In genomic region chr14:55271158-55271557, GRCm38 (mm10) we compare ENCODE assay signal across 9 mouse cellular contexts. TPM values are rescaled to one million over a fixed set of nuclear protein-coding genes. Genes with fewer than 3 reads are reported as not detected.
DNase-seq lines count a peak whose midpoint lies in the region; ATAC-seq and TF ChIP-seq lines count a peak whose summit lies in the region.
"Had no signal": no experiment of that assay in that cellular context is flagged by ENCODE, and none has a peak within 500 bp of the region (broad histone marks: within the 10 kb centered on the region; RNA-seq: fewer than 3 reads in every experiment).

No protein-coding gene starts in this region.

- no peaks in the 10 kb centered on the region for H3K27me3 ChIP-seq in liver, adult 2 months (ENCODE audit: control insufficient read depth, insufficient read depth, low read length)
- H3K27me3 ChIP-seq in liver, embryonic 12.5 days (replicated peaks), result no peaks in the 10 kb centered on the region
- H3K27me3 ChIP-seq in liver, embryonic 14.5 days (ENCODE audit: control insufficient read depth, insufficient read depth, low read length), result no peaks in the 10 kb centered on the region
- no peaks in the 10 kb centered on the region for H3K27me3 ChIP-seq in small intestine, adult 2 months (ENCODE audit: control insufficient read depth, insufficient read depth, low read length)
- H3K27me3 ChIP-seq: embryonic facial prominence, embryonic 15.5 days had no signal

- no peaks in the 10 kb centered on the region for H3K79me2 ChIP-seq in liver, adult 2 months (ENCODE audit: control insufficient read depth, insufficient read depth, low read length)

- H3K9ac ChIP-seq in liver, adult 2 months (ENCODE audit: low read depth, low read length), result no peak overlapping the region
- no peak overlapping the region for H3K9ac ChIP-seq in liver, embryonic 12.5 days
- no peak overlapping the region for H3K9ac ChIP-seq in liver, embryonic 14.5 days (replicated peaks)
- H3K9ac ChIP-seq: embryonic facial prominence, embryonic 15.5 days had no signal

- no peak for ATAC-seq in liver, embryonic 12.5 days
- no peak for ATAC-seq in liver, embryonic 14.5 days (ENCODE audit: insufficient read depth)

- WGBS in liver, adult 2 months, result 37% methylated on average over 3 of the region's 3 CpGs
- 29% methylated on average over 3 of the region's 3 CpGs for WGBS in liver, embryonic 12.5 days (ENCODE audit: insufficient replicate concordance)
- WGBS in liver, embryonic 14.5 days (ENCODE audit: insufficient replicate concordance), result 23% methylated on average over 3 of the region's 3 CpGs
- 28% methylated on average over 3 of the region's 3 CpGs for WGBS in small intestine, adult 2 months

- TF ChIP-seq POLR2A in liver, adult 2 months (IDR thresholded peaks at IDR 0.05; ENCODE audit: extremely low read depth, insufficient read depth, low read length), result no peak
- no peak for TF ChIP-seq POLR2A in small intestine, adult 2 months (IDR thresholded peaks at IDR 0.05; ENCODE audit: low read depth, low read length)

- peak; percentile 15 for DNase-seq in liver, adult 2 months (ENCODE audit: extremely low read depth, low read depth, low spot score)
- peak; percentile 29 to 31 for DNase-seq in adrenal gland, adult 18-20 months (ENCODE audit: low spot score in 2 of 2)
- DNase-seq in embryo, embryonic 10 days (ENCODE audit: low spot score), result peak; percentile 71
- peak; percentile 66 for DNase-seq in kidney, postnatal 10 days
- DNase-seq in liver, embryonic 14.5 days (ENCODE audit: low read depth in 3 of 3, low spot score in 3 of 3), result peak; percentile 20 to 39 (median 24)

- H3K36me3 ChIP-seq in liver, adult 2 months (ENCODE audit: control insufficient read depth, insufficient read depth, low read length), result no peaks in the 10 kb centered on the region
- no peaks in the 10 kb centered on the region for H3K36me3 ChIP-seq in liver, embryonic 12.5 days
- H3K36me3 ChIP-seq in liver, embryonic 14.5 days (replicated peaks; ENCODE audit: control insufficient read depth, insufficient read depth, low read depth), result no peaks in the 10 kb centered on the region
- no peaks in the 10 kb centered on the region for H3K36me3 ChIP-seq in small intestine, adult 2 months (ENCODE audit: control insufficient read depth, insufficient read depth, low read length)
- H3K36me3 ChIP-seq: embryonic facial prominence, embryonic 15.5 days had no signal

- no peak overlapping the region for H3K4me2 ChIP-seq in liver, embryonic 12.5 days
- H3K4me2 ChIP-seq in liver, embryonic 14.5 days (ENCODE audit: low read depth), result no peak overlapping the region
- H3K4me2 ChIP-seq: embryonic facial prominence, embryonic 15.5 days had no signal

- H3K4me3 ChIP-seq in liver, adult 2 months (ENCODE audit: insufficient read depth, low read depth, low read length), result no peak overlapping the region
- H3K4me3 ChIP-seq in liver, embryonic 12.5 days, result no peak overlapping the region
- no peak overlapping the region for H3K4me3 ChIP-seq in liver, embryonic 14.5 days (ENCODE audit: insufficient read depth in 1 of 2, low read depth in 2 of 2, low read length in 2 of 2)
- no peak overlapping the region for H3K4me3 ChIP-seq in small intestine, adult 2 months (ENCODE audit: low read depth, low read length)
- H3K4me3 ChIP-seq: embryonic facial prominence, embryonic 15.5 days; megakaryocyte, embryonic 14.5 days had no signal

- peak; percentile 23; the same call in 1 of the 2 replicates for TF ChIP-seq CTCF in liver, adult 2 months (IDR thresholded peaks at IDR 0.05; ENCODE audit: low read depth, low read length)
- TF ChIP-seq CTCF in liver, embryonic 14.5 days (IDR thresholded peaks at IDR 0.05; ENCODE audit: low read depth), result peak; percentile 66
- peak; percentile 18; the same call in 1 of the 2 replicates for TF ChIP-seq CTCF in small intestine, adult 2 months (IDR thresholded peaks at IDR 0.05; ENCODE audit: extremely low read depth, insufficient read length, insufficient replicate concordance, low read depth, low read length)

- TF ChIP-seq EP300 in liver, embryonic 14.5 days (IDR thresholded peaks at IDR 0.05; ENCODE audit: low read depth), result no peak

- H3K4me1 ChIP-seq in liver, adult 2 months (ENCODE audit: control insufficient read depth, insufficient read depth, low read length), result no peaks in the 10 kb centered on the region
- peaks cover 13% of the 10 kb centered on the region for H3K4me1 ChIP-seq in liver, embryonic 12.5 days
- no peaks in the 10 kb centered on the region; a peak in 2 of 4 replicates for H3K4me1 ChIP-seq in liver, embryonic 14.5 days (replicated peaks; ENCODE audit: control insufficient read depth in 2 of 2, insufficient read depth in 2 of 2, low read length in 1 of 2)
- H3K4me1 ChIP-seq in small intestine, adult 2 months (ENCODE audit: control insufficient read depth, insufficient read depth, insufficient read length, low read length), result no peaks in the 10 kb centered on the region
- H3K4me1 ChIP-seq: embryonic facial prominence, embryonic 15.5 days had no signal

- H3K27ac ChIP-seq in liver, adult 2 months (replicated peaks; ENCODE audit: insufficient read depth, low read depth, low read length), result no peak overlapping the region
- no peak overlapping the region for H3K27ac ChIP-seq in liver, embryonic 12.5 days
- H3K27ac ChIP-seq in liver, embryonic 14.5 days, result no peak overlapping the region
- no peak overlapping the region for H3K27ac ChIP-seq in small intestine, adult 2 months (ENCODE audit: insufficient read depth, low read depth, low read length)
- H3K27ac ChIP-seq: embryonic facial prominence, embryonic 15.5 days had no signal

- H3K9me3 ChIP-seq in liver, embryonic 12.5 days (replicated peaks), result no peaks in the 10 kb centered on the region
- H3K9me3 ChIP-seq in liver, embryonic 14.5 days (ENCODE audit: control insufficient read depth, low read length), result no peaks in the 10 kb centered on the region
- H3K9me3 ChIP-seq: embryonic facial prominence, embryonic 15.5 days; megakaryocyte, embryonic 14.5 days had no signal

RNA-seq across cellular contexts. Expression of gene Dhrs2, which starts 49.4 kb away (rescaled TPM):
- not detected in 2 replicates for total RNA-seq in liver, adult 2 months (2014; rRNA removed)
- polyA plus RNA-seq in liver, adult 2 months (2012; rRNA removed), result not detected in 2 replicates
- polyA plus RNA-seq in liver, embryonic 12.5 days (2016; fragmentation: Nextera tagmentation; extraction: Ambion mirVana), result not detected in 2 replicates
- not detected for total RNA-seq in adrenal gland, adult 18-20 months (2021)
- 0.06 TPM in 1 of 2 replicates, not detected in the other for polyA plus RNA-seq in liver, embryonic 14.5 days (2012; rRNA removed)
- polyA plus RNA-seq in liver, embryonic 14.5 days (2014; fragmentation: Nextera tagmentation; extraction: Ambion mirVana), result 0.14 TPM in 1 of 2 replicates, not detected in the other
- not detected in 2 replicates for polyA plus RNA-seq in small intestine, adult 2 months (2012; rRNA removed)

Comparison
In these comparisons a context has a peak if more than half of its experiments do, and no peak if none do; other contexts are left out.
1. DNase-seq: peak in every context shown above with its lines; median percentile 71 in embryo, embryonic 10 days; 66 in kidney, postnatal 10 days; 30 in adrenal gland, adult 18-20 months; 24 in liver, embryonic 14.5 days; 15 in liver, adult 2 months.